Mouse (Mus musculus) CD4-positive, CD25-positive, alpha-beta regulatory T cell, adult 4 months (primary cell): ENCODE data around the gene Olfr263. TPM values are rescaled to one million over a fixed set of nuclear protein-coding genes. Genes with fewer than 3 reads are reported as not detected.
"Not testable (repeated sequence)": the region's sequence is repeated elsewhere in the genome, so short reads cannot be mapped to it uniquely, and the experiment has no call there.

ENCODE experiments used
- ATAC-seq: one replicate; pipeline ENCODE4 v1.8.0; 2017
- polyA plus RNA-seq, 2 experiments: library from polyadenylated mRNA; unstranded; fragments of 100-300 nt; shearing (Covaris generic); gene quantifications; one replicate each; pipeline ENCODE4 v1.2.1; 2017

The Olfr263 gene
- polyA plus RNA-seq = not detected

DNA sequence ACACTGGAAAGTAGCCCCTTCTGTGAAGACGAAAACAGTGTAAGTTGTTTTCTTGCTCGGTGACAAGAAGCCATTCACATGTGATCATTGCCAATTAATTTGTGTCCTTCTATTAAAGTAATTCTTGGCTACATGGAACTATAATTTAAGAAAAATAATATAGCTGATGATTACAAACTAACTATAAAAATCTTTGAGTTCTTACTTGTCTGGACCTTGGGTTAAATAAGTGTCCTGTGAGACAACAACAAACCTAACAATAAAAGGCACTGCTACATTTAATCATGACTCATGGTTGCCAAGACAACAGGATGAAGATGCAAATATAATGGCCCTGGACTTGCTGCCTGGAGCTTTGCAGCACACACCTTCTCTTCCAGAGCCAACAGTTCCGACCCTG, at the start of gene Olfr263:
Olfr263 (plus strand) TSS at position 301 of the 400 bp plus-strand sequence.
- not testable (repeated sequence) for ATAC-seq

DNA sequence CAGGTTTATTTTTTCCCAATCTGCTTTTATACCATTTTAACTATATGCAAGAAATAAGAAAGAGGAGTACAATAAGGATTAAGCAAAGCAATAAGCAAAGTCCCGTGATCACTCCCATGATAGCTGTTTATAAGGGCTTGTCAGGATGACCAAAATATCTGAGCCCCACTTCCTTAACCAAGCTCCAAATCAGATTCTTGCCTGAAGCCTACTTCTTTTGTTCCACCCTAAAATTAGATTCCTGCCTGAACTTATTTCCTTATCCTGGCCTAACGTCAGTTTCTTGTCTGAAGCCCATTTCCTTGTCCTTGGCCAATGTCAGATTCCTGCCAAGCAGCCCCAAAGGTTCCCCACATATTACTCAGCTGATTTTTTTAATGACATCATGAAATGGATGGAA, 46.8 kb upstream of the Olfr263 start:
- ATAC-seq = no peak

DNA sequence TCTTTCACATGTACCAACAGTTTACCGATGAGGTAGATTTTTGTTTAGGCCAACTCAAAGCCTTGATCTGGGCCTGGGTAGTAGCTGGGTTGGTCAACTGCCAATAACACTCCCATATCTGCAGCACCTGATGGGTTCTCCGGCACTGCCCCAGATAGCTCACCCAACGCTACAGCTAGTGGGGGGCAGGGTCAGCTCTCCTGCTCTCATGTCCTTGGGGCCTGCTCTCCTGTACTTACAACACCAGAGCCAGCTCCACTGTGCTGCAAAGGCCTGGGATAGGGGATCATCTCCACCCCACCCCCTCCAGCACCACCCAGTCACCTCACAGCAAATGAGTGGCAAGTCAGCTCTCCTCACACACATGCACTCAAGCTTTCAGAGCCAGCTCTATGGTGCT, 19.7 kb upstream of the Olfr263 start:
- ATAC-seq = no peak

DNA sequence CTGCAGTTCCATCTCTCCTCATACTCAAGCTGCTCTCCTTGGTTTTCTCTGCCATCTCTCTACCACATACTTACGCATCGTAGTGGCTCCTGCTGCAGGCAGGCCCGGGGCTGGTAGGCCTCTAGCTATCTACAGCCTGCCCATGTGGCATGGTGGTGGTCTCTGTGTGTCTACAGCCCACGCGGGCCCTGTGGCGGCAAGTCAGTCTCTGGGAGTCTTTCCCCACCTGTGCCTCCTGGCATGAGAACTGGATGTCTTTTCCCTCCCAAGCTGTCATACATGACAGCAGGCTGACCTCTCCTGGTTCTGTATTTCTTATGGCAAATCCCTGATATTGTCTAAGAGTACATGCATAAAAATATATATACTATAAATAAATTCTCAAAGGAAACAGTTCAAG, 19.0 kb upstream of the Olfr263 start:
- ATAC-seq = no peak

DNA sequence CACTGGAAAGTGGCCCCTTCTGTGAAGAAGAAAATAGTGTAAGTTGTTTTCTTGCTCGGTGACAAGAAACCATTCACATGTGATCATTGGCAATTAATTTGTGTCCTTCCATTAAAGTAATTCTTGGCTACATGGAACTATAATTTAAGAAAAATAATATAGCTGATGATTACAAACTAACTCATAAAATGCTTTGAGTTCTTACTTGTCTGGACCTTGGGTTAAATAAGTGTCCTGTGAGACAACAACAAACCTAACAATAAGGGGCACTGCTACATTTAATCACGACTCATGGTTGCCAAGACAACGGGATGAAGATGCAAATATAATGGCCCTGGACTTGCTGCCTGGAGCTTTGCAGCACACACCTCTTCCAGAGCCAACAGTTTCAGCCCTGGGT, 18.3 kb upstream of the Olfr263 start, which contains the start of gene Olfr1369-ps1:
Olfr1369-ps1 (plus strand) TSS at position 301 of the 400 bp plus-strand sequence.
- not testable (repeated sequence) for ATAC-seq

DNA sequence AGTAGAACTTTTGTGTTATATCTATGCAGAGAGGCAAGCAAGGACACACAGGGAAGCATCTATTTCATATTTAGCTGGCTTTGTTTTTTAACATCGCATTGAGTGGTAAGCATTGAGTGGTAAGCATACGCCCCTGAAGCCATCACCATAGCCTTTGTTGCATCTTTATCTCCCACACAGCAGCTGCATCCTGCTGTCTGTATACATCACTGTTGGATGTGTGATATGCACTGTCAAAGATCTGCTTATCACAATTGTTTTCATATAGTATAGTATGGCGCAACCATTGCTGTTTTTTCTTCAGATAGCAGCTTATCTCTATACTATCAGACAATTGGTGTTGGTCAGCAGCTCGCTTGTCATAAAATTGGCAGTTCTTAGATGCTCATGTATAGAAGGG, 15.3 kb upstream of the Olfr263 start:
- ATAC-seq = no peak

DNA sequence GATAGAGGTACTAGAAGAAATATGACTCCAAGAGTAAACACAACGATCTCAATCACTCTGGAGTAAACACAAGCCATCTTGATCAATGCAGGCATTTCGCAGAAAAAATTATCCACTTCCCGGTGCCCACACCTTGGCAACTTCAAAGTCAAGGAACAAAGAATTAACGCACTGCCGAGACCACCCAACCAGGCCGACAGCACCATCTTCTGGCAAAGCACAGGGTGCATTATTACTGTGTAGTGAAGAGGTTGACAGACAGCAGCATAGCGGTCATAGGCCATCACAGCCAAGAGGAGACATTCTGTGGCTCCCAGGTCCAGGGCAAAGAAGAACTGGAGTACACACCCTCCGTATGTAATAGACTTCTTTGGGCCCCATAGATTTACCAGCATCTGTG, 13.0 kb downstream of the Olfr263 start:
- no peak for ATAC-seq

DNA sequence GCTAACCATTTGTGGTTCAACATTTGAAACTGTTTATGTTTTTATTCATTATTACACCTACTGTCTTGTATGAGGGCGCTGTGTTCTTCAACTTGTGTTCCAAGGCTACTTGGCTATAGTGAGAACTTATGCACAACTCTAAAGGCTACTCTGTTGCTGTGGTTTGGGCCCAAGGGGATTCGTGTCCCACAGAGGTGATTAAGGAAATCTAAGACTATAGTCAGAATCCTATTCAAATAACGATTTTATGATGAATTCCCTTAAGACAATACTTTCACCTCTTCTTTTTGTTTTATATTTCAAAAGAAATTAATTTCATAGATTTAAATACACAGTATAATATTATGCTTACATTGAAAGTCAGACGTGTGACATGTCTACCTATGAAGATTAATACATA, 16.3 kb downstream of the Olfr263 start, which contains the start of gene Olfr1368:
Olfr1368 (minus strand) TSS at position 101 of the 400 bp plus-strand sequence.
- ATAC-seq = no peak

DNA sequence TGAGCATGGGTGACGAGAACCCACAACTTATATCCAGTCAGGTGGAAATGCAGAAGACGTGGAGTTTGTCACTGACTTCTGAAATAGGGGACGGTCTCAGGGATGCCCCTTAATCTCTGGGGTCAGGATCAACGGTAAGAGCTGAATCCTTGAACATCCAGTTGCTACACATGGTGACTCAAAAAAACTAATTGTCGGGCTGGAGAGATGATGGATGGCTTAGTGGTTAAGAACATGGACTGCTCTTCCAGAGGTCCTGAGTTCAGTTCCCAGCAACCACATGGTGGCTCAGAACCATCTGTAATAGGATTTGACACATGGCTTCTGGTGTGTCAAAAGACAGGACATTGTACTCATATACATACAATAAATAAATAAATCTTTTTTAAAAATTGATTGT, 26.4 kb downstream of the Olfr263 start:
- ATAC-seq = no peak

DNA sequence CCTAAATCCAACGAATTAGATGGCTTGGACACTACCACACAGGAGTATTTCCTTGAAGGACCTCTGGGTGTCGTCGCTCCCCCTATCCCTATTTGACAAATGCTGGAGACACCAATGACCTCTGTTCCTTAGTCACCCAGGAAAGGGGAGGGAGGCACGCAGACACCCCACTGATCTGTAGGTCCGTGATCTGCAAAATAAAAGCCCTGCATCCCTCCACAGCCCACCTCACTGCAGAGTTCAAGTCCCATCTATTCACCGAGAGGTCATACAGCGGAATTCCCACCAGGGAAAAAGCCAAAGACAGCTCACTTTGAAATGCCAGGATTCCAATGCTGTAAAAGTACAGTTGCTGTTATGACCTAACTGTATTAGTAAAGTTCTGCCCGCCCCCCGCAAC, 28.6 kb downstream of the Olfr263 start:
- ATAC-seq = no peak

DNA sequence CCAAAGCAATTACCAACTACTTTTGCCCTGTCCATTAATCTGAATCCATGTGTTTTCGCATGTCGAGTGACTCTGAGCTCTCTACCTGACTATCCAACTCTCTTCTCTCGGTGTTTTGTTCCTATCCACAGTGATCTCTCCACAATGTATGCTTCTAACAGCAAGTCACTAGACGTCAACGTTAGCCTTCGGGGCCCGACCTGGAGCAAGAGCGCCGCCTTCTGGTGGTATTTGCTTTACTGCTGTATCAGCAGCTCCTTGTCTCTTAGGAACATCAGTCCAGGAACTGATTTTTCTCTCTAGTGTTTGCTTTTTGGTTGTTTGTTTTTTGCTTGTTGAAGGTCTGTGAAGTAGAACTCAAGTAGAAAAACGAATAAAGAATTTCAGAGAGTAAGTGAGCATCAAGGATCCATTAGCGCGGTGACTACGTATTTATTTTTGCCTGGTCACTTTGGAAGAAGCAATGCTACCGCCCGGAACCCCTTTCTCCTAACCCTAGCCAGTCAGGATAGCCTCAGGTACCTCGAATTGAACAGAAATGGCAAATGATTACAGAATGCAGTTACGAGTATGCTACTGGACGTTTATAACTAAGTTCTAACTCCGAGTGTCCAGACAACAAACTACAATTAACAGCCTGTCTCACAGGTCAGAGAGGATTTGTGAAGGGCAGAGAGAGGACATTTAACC, 29.5 kb downstream of the Olfr263 start:
- peak; percentile 56 for ATAC-seq

DNA sequence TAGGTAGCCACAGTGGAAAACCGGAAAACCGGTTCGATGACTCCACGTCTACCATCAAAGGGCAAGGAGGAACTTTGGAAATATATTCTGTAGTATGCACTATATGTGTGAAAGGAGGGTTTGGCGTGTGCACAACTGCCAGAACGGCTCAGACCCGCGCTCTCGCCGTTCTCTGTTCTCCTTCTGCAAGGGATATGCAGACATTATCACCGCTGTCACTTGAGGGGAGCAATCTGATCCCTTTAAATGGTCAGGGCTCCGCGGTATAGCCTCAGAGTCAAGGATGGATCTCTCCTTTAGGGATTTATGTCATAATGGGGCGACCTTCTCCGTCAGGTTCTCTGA, 30.0 kb downstream of the Olfr263 start:
- peak; percentile 18 for ATAC-seq

DNA sequence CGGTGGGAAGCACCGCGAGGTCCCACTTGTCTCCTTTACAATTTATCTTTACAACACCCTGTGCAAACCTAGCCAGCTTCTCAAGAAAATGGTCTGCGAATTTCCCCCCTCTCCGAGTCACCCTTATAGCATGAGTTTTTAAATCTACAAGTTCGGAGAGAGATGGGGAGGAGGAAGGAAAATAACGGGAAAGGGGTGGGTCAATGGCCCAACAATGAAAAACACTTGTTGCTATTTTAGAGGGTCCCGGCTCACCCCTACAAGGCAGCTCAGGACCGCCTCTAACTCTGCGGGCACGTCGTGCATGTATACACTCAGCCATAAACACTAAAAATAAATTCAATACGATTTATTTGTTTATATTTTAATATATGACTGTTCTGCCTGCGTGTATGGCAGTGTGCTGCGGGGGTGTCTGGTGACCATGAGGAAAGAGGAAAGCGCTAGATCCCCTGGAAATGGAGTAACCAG, 30.6 kb downstream of the Olfr263 start:
- no peak for ATAC-seq

DNA sequence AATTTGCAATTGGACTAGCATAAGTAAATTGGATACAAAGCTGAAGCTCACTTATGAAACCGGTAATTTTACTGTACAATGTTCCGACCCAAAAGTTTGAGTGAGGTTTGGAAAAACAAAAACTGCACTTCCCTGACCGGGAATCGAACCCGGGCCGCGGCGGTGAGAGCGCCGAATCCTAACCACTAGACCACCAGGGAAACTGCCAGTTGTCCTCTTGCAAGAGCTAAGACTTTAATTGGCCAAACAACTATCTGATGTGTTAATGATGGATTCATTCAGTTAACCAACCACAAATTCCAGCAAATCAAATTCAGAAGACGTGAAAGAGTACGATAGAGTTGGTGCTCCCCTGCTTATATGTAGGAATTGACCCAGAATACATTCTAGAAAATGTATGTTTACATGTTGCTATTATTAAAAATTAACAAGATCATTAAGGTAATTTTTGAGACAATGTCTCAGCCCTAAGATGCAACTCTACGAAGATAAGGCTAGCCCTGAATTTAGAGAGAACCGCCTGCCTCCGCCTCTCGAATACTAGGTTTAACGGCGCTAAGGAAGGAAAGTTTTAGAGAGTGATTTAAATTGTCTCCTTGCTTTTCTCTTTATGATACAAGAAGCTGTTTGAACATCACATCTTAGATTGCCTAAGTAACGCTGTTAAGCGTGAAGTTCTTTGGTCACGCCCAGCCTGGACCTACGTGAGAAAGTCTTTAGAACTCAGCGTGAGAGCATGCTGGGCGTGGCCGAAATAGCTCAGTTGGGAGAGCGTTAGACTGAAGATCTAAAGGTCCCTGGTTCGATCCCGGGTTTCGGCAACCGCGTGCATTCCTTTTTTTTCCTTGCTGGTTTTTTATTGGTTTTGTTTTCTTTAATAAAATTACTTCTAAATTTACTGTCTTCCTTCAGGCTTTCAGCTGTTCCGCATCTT, 31.5 kb downstream of the Olfr263 start:
- peak; percentile 74 for ATAC-seq

DNA sequence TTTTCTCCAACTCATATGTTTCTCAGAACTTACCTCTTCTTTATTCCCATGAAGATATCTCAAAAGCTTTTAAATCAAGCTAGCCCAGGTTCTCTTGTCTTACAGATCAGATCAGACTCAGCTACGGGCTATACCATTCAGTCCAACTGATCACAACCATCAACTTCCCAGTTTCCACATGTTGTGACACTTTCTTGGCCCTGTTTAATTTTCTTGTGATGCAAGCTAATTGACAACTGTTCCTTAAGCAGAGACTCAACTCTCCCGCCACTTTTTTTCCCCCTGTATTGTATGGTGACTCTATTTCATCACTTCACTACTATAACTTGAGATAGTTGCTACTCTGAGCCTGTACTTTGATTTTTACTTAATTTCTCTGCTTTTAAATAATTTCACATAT, 32.2 kb downstream of the Olfr263 start:
- ATAC-seq = peak; percentile 2

DNA sequence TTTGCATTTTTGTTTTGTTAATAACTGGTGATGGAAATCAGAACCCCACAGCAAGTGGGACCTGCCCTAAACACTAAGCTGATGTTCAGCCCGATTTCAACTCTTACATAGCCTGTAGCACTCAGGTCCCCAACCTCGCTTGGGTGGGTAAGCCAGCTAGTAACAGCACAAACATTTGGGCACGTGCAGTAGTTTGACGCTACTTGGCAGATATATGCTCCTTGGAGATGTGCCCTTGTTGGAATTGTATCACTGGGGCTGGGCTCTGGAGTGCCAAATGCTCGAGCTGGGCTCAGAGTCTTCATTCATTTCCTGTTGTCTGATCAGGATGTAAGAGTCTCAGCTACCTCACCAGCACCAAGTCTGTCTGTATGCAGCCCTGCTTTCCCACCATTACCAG, 33.2 kb downstream of the Olfr263 start:
- ATAC-seq = no peak

DNA sequence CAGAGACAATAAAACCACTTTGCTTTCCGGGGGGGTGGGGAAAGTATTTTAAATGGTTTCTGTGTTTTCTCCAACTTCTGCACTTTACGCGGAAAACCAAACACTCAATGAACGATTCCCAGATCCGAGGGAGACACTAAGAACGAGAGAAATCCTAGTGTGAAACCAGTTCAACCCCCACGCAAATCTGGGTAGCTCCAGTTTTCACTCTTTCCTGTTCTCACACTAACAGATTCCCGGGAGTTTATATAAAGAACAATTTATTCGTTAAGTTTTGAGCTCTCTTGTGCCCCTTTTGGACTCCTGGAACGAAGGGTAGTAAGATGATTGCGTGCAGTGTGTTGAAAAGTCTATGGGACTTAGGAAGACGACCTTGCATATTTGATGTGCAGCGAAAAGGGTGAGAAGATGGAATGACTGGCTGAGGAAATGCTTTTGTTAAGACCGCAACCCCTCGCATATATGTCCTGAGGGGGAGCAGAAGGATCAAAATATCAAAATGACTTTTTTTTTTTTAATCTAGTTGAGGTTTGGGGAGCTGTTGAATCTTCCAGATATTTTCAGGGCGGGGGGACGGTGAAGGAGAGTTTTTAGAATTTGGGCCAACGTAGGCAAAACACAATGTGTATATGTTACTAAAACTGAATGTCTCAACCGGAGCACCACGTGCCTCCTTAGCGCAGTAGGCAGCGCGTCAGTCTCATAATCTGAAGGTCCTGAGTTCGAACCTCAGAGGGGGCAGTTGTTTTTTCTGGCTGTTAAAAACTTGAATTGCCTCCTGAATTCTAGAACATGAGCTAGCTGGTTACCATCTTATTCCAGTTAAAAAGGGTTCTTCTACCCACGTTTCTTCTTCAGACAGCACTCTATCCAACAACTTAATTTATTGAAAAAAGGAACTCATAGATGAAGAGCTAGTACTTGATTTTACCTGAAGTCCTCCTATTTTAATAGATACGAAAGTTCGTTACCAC, 37.8 kb downstream of the Olfr263 start:
- ATAC-seq = peak; percentile 48

DNA sequence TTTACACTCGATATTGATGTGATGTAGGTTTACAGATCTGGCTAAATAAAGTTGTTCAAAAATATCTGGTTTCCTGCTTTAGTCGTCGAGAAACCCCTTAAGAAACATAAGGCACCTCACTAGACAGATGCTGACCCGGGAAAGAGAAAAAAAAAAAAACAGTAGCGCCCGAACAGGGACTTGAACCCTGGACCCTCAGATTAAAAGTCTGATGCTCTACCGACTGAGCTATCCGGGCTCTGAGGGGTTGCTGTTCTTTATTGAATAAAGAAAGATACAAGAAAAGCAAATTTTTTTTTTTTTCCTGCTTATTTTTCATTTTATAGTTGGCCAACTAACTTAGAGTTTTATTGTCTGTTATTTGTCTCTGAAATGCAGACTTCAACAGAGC, 38.5 kb downstream of the Olfr263 start:
- ATAC-seq = peak; percentile 22

DNA sequence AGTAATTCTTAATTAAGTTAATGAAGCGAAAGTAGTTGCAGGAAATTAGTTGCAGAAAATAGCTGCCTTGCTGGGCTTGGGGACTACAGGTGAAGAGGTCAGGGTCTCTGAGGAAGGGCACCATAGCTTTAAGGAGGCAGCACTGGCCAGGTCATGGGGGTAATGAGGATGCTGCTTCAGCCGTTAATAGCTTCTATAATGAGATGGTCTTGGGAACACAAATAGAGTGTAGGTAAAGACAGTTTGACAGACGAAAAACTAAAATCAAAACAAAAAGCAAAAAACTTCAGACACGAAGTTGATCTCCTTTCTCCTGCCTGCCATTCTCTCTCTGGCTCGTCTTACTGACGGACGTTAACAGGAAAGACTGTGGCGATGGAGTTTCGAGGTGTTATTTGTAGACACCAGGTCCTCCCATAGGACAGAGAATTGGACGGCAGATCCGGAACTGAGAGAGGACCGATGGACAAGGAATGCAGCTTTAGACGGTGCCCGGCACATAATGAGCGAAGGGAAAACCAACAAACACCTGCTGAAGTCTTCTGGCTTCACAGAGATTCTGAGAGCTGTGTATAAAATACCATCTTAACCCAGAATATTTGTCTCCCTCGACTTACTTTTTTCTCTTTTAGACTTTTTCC, 39.1 kb downstream of the Olfr263 start:
- ATAC-seq = no peak

DNA sequence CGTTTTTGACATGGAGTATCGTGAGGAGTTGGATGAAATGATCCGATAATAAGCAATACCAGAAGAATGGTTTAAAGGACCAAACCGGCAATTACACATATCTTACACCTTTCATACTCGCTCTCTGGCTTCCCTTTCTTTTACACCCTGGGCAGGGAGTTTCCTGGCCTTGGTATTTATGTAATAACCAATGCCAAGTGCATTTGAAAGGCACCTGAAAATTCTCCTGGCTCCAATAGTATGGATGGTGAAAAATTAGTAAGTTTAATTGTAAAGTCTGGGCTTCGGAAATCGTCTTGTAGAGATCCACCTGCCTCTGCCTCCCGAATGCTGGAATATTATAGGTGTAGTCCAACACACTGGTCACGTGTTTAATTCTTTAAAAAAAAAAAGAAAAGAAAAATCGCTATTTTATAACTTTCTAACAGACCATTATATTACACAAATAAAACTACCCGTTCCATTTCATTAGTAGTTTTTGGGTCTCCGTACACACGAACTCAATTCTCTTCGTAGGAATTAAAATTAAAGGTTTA, 39.8 kb downstream of the Olfr263 start:
- ATAC-seq = no peak

DNA sequence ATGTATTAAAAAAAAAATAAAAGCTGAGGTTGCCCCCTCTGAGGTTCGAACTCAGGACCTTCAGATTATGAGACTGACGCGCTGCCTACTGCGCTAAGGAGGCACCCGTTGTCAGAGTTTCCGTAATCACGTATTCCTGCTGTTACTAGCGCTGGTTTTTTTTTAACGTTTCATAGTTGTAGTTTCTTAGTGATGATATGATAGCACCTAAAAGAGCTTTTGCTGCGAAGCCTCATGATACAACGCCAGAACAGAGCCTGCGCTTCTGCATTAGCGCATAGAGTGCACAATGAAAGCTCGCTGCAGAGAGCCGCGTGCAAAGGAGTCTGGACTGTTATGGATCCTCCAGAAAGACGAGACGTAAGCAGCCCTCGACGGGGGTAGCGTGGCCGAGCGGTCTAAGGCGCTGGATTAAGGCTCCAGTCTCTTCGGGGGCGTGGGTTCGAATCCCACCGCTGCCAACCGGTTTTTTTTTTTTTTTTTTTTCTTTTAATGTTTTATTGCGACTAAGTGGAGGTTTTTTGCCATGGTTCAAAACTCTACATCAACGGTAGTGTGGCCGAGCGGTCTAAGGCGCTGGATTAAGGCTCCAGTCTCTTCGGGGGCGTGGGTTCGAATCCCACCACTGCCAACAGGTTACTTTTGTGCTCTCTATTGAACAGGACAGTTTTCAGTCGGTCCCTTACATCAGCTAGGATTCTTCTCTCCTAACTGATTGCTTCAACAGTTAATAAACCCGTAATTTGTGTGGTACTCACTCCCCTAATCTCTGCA, 40.4 kb downstream of the Olfr263 start:
- ATAC-seq = peak; percentile 63
